Mouse (Mus musculus) right cerebral cortex, postnatal 25 days (tissue): ENCODE measurements around the gene Snf8.
A peak's percentile ranks its signal among the peaks of the same experiment; 100 is the strongest.

Experiments used
- DNase-seq: peaks from one replicate; pipeline ENCODE4 v3.0.0; 2022

Gene Snf8

DNA sequence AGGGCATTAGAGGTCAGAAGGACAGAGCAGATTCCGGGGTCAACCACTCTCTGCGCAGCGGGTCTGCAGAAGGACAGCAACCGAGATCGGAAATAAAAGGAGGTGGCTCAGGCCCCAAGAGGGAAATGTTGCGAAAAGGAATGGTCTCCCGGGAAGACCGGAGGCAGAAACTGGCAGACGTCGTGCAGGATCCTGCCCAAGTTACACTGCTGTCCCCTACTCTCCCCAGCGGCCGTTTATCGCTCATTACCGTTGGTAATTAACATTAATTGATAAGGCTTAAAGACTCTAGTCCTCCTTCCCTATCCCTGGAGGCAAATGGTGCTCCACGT lies 40.5 kb downstream of the Snf8 start:
- peak; percentile 13 for DNase-seq

GRCm38 (mm10) chr11:96075509-96076220 lies 41.0 kb downstream of the Snf8 start, which contains the start of gene Atp5g1:
Gene Atp5g1 (minus strand): TSS chr11:96075670.
- peak; percentile 99 for DNase-seq

GRCm38 (mm10) chr11:96076221-96077105 lies 41.8 kb downstream of the Snf8 start:
- DNase-seq, result no peak

GRCm38 (mm10) chr11:96080736-96081135 lies 46.1 kb downstream of the Snf8 start:
- no peak for DNase-seq

GRCm38 (mm10) chr11:96082682-96083081 lies 48.0 kb downstream of the Snf8 start:
- DNase-seq, result no peak

DNA sequence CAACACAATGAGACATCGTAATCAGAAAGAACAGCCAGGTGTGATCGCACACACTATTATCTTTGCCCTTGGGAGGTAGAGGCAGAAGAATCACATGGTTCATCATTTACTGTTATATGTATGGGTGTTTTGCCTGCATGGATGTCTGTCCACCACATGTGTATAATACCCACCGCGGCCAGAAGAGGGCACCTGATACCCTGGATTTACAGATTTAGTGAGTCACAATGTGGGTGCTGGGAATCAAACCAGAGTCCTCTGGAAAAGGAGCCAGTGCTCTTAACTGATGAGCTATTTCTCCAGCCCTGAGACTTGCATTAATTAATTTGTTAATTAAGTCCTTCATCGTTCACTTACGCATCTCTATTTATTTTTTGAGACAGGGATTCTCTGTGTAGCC lies 53.3 kb downstream of the Snf8 start:
- DNase-seq, result no peak

DNA sequence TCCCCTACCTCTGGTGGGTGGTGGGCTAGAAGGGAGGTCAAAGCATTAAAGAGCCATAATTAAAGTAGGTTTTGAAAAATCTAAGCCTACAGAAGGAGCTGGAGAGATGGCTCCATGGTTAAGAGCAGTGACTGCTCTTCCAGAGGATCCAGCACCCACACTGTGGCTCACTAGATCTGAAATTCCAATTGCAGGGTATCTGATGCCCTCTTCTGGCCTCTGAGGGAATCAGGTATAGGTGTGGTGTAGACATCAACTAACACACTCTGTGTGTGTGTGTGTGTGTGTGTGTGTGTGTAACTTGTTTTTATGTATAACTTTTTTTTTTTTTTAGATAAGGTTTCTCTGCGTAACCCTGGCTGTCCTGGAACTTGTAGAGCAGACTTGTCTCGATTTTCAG lies 56.4 kb downstream of the Snf8 start:
- no peak for DNase-seq

- no peak for DNase-seq
These were observed 58.1 kb downstream of the Snf8 start for GRCm38 (mm10) chr11:96092674-96093291.

GRCm38 (mm10) chr11:96093361-96093760 lies 58.7 kb downstream of the Snf8 start:
- no peak for DNase-seq
